Mouse (Mus musculus) stomach, embryonic 14.5 days (tissue): ENCODE results near the gene Hoxb6. TPM values are rescaled to one million over a fixed set of nuclear protein-coding genes. Genes with fewer than 3 reads are reported as not detected.

ENCODE experiments used
- ATAC-seq: fragments of 200-750 bp; cut with Nextera tagmentation; 2 replicates; pipeline ENCODE4 v1.8.0; 2017; ENCODE audit warnings: low read depth, moderate TSS enrichment; ENCODE audit not compliant: insufficient number of reproducible peaks, insufficient read depth, low FRiP score
- H3K27ac ChIP-seq: fragments of 300-500 bp; sonication (generic); 2 replicates; pipeline ENCODE4 v1.5.1; 2014; ENCODE audit warnings: mild to moderate bottlenecking, low read length, moderate library complexity, mixed read lengths
- H3K27me3 ChIP-seq: fragments of 300-500 bp; sonication (generic); 2 replicates; pipeline ENCODE4 v1.6.1; 2014; ENCODE audit warnings: low read length, control low read depth, mixed read lengths; ENCODE audit not compliant: control insufficient read depth, insufficient read depth
- H3K36me3 ChIP-seq: fragments of 300-500 bp; sonication (generic); 2 replicates; pipeline ENCODE4 v1.6.1; 2014; ENCODE audit warnings: mild to moderate bottlenecking, control low read depth, low read length, moderate library complexity, mixed read lengths; ENCODE audit not compliant: control insufficient read depth, insufficient read depth
- H3K4me1 ChIP-seq: fragments of 300-500 bp; sonication (generic); 2 replicates; pipeline ENCODE4 v1.6.1; 2014; ENCODE audit warnings: low read length, control low read depth, mixed read lengths; ENCODE audit not compliant: control insufficient read depth, insufficient read depth
- H3K4me2 ChIP-seq: fragments of 300-500 bp; sonication (generic); replicated peaks from 2 replicates; pipeline ENCODE4 v1.6.1; 2014; ENCODE audit warnings: low read depth, low read length, control low read depth
- H3K4me3 ChIP-seq: fragments of 300-500 bp; sonication (generic); 2 replicates; pipeline ENCODE4 v1.5.1; 2014; ENCODE audit warnings: low read depth, low read length, control low read depth
- H3K9ac ChIP-seq: fragments of 300-500 bp; sonication (generic); replicated peaks from 2 replicates; pipeline ENCODE4 v1.6.1; 2014; ENCODE audit warnings: low read depth, mild to moderate bottlenecking, control low read depth, low read length, moderate library complexity, mixed read lengths
- H3K9me3 ChIP-seq: fragments of 300-500 bp; sonication (generic); 2 replicates; pipeline ENCODE4 v1.6.1; 2016; ENCODE audit warnings: low read depth, low read length, control low read depth; ENCODE audit not compliant: control insufficient read depth
- WGBS: fragments of 180-500 bp; shearing (Covaris S2); extraction: QIAGEN DNeasy Blood & Tissue Kit; methylation state at CpG from one replicate; pipeline ENCODE4 v1.1.7; 2014; 5-methylcytosine and 5-hydroxymethylcytosine counted together
- polyA plus RNA-seq: library from polyadenylated mRNA; unstranded; fragments of >200 nt; fragmentation: Nextera tagmentation; extraction: Ambion mirVana; gene quantifications from 2 replicates; pipeline ENCODE4 v1.2.1, GENCODE M21; 2014

The Hoxb6 gene
- polyA plus RNA-seq, 1 experiment from 2014 or later = 12.4 TPM

GRCm38 (mm10) chr11:96342576-96342930 is 50.3 kb downstream of the Hoxb6 start:
- WGBS = 11% methylated on average over 4 of the region's 4 CpGs
- peak overlapping the region; percentile 51 for H3K9ac ChIP-seq
- H3K4me2 ChIP-seq = peak overlapping the region; percentile 78
- peak overlapping the region; percentile 35 for H3K4me3 ChIP-seq
- H3K36me3 ChIP-seq = peaks cover 8% of the 10 kb centered on the region
- ATAC-seq = no peak
- H3K9me3 ChIP-seq = no peaks in the 10 kb centered on the region
- H3K4me1 ChIP-seq = peaks cover 46% of the 10 kb centered on the region
- H3K27ac ChIP-seq = peak overlapping the region; percentile 100
- H3K27me3 ChIP-seq = 0 out of 2 replicates have a peak, but pooled peaks cover 3% of the 10 kb centered on the region

- Histone ChIP-seq H3K4me2 (peak overlapping the region; percentile 78), H3K4me3 (peak overlapping the region; percentile 35; the same call in 1 of the 2 replicates), H3K27ac (peak overlapping the region; percentile 100), H3K27me3 (0 out of 2 replicates have a peak, but pooled peaks cover 3% of the 10 kb centered on the region), H3K9me3 (no peaks in the 10 kb centered on the region), H3K4me1 (peaks cover 45% of the 10 kb centered on the region), H3K36me3 (peaks cover 8% of the 10 kb centered on the region; the same call in 1 of the 2 replicates), H3K9ac (peak overlapping the region; percentile 51)
- WGBS = 30% methylated on average over 2 of the region's 2 CpGs
- no peak for ATAC-seq
These were observed 51.0 kb downstream of the Hoxb6 start for GRCm38 (mm10) chr11:96343206-96343745.

GRCm38 (mm10) chr11:96344061-96344877 is 52.0 kb downstream of the Hoxb6 start:
- H3K27me3 ChIP-seq = 0 out of 2 replicates have a peak, but pooled peaks cover 3% of the 10 kb centered on the region
- no peaks in the 10 kb centered on the region for H3K9me3 ChIP-seq
- peaks cover 46% of the 10 kb centered on the region for H3K4me1 ChIP-seq
- peaks cover 8% of the 10 kb centered on the region; the same call in 1 of the 2 replicates for H3K36me3 ChIP-seq
- peak overlapping the region; percentile 100 for H3K27ac ChIP-seq
- ATAC-seq = no peak
- WGBS = 16% methylated on average over 40 of the region's 40 CpGs
- peak overlapping the region; percentile 20; the same call in 1 of the 2 replicates for H3K4me3 ChIP-seq
- H3K4me2 ChIP-seq = peak overlapping the region; percentile 78
- peak overlapping the region; percentile 51 for H3K9ac ChIP-seq

- Histone ChIP-seq H3K9me3 (no peaks in the 10 kb centered on the region), H3K27me3 (0 out of 2 replicates have a peak, but pooled peaks cover 3% of the 10 kb centered on the region), H3K9ac (peak overlapping the region; percentile 31; the same call in 1 of the 2 replicates), H3K4me1 (peaks cover 48% of the 10 kb centered on the region), H3K27ac (peak overlapping the region; percentile 100), H3K4me3 (peak overlapping the region; percentile 20), H3K36me3 (peaks cover 8% of the 10 kb centered on the region; the same call in 1 of the 2 replicates), H3K4me2 (peak overlapping the region; percentile 78)
- ATAC-seq = no peak
- 17% methylated on average over 6 of the region's 6 CpGs for WGBS
These were observed 52.5 kb downstream of the Hoxb6 start for GRCm38 (mm10) chr11:96344878-96345159.

GRCm38 (mm10) chr11:96345220-96345892 is 53.1 kb downstream of the Hoxb6 start:
- WGBS = 3% methylated on average over 43 of the region's 56 CpGs
- no peak for ATAC-seq
- Histone ChIP-seq H3K36me3 (peaks cover 8% of the 10 kb centered on the region; the same call in 1 of the 2 replicates), H3K9ac (peak overlapping the region; percentile 31), H3K4me3 (peak overlapping the region; percentile 20), H3K27ac (peak overlapping the region; percentile 100), H3K4me1 (peaks cover 46% of the 10 kb centered on the region), H3K4me2 (peak overlapping the region; percentile 78), H3K9me3 (no peaks in the 10 kb centered on the region), H3K27me3 (0 out of 2 replicates have a peak, but pooled peaks cover 3% of the 10 kb centered on the region)

GRCm38 (mm10) chr11:96345893-96346806 is 53.9 kb downstream of the Hoxb6 start:
- Histone ChIP-seq H3K27ac (peak overlapping the region; percentile 100), H3K27me3 (0 out of 2 replicates have a peak, but pooled peaks cover 3% of the 10 kb centered on the region), H3K36me3 (peaks cover 8% of the 10 kb centered on the region; the same call in 1 of the 2 replicates), H3K9ac (peak overlapping the region; percentile 31), H3K4me2 (peak overlapping the region; percentile 78), H3K9me3 (no peaks in the 10 kb centered on the region), H3K4me1 (peaks cover 53% of the 10 kb centered on the region), H3K4me3 (peak overlapping the region; percentile 20)
- no peak for ATAC-seq
- 5% methylated on average over 45 of the region's 45 CpGs for WGBS

GRCm38 (mm10) chr11:96346916-96347520 is 54.7 kb downstream of the Hoxb6 start:
- peak overlapping the region; percentile 2; the same call in 1 of the 2 replicates for H3K9ac ChIP-seq

More at GRCm38 (mm10) chr11:96346916-96347520, 54.7 kb downstream of the Hoxb6 start:
- H3K27ac ChIP-seq = peak overlapping the region; percentile 100
- 37% methylated on average over 5 of the region's 5 CpGs for WGBS
- H3K4me1 ChIP-seq = peaks cover 54% of the 10 kb centered on the region
- H3K36me3 ChIP-seq = peaks cover 8% of the 10 kb centered on the region; the same call in 1 of the 2 replicates
- H3K4me3 ChIP-seq = no peak overlapping the region
- H3K27me3 ChIP-seq = 0 out of 2 replicates have a peak, but pooled peaks cover 3% of the 10 kb centered on the region
- ATAC-seq = no peak
- H3K9me3 ChIP-seq = no peaks in the 10 kb centered on the region
- H3K4me2 ChIP-seq = peak overlapping the region; percentile 78; the same call in 1 of the 2 replicates
